Mouse (Mus musculus): Measurements from ENCODE around the gene Gas1.

- TF ChIP-seq GATA1 (IDR thresholded peaks at IDR 0.05; ENCODE audit: borderline replicate concordance, low read length), result no peak
- no peak for TF ChIP-seq FLI1 (IDR thresholded peaks at IDR 0.05; ENCODE audit: low read length)
Observed at GRCm38 (mm10) chr13:60174953-60175352, 2.2 kb downstream of the Gas1 start.

Data from megakaryocyte, embryonic 14.5 days (primary cell).